Mouse (Mus musculus) liver, embryonic 13.5 days (tissue): ENCODE data around the gene Dcakd. TPM values are rescaled to one million over a fixed set of nuclear protein-coding genes. Genes with fewer than 3 reads are reported as not detected.
A peak's percentile ranks its signal among the peaks of the same experiment; 100 is the strongest.

ENCODE experiments used
- ATAC-seq: fragments of 200-750 bp; cut with Nextera tagmentation; 2 replicates; pipeline ENCODE4 v1.8.0; 2017; ENCODE audit warnings: low read depth, mild to moderate bottlenecking, moderate number of reproducible peaks, moderate library complexity
- DNase-seq: peaks from one replicate; pipeline ENCODE4 v3.0.0; 2022
- H3K27ac ChIP-seq: fragments of 300-500 bp; sonication (generic); 2 replicates; pipeline ENCODE4 v1.5.1; 2015; ENCODE audit warnings: moderate library complexity, mild to moderate bottlenecking, inconsistent platforms
- H3K27me3 ChIP-seq: fragments of 300-500 bp; sonication (generic); 2 replicates; pipeline ENCODE4 v1.6.1; 2015; ENCODE audit warnings: mild to moderate bottlenecking, inconsistent platforms
- H3K36me3 ChIP-seq: fragments of 300-500 bp; sonication (generic); 2 replicates; pipeline ENCODE4 v1.6.1; 2015; ENCODE audit warnings: mild to moderate bottlenecking, inconsistent platforms
- H3K4me1 ChIP-seq: fragments of 300-500 bp; sonication (generic); replicated peaks from 2 replicates; pipeline ENCODE4 v1.6.1; 2015; ENCODE audit warnings: inconsistent platforms
- H3K4me2 ChIP-seq: fragments of 300-500 bp; sonication (generic); 2 replicates; pipeline ENCODE4 v1.6.1; 2015; ENCODE audit warnings: inconsistent platforms, mild to moderate bottlenecking, moderate library complexity
- H3K4me3 ChIP-seq: fragments of 300-500 bp; sonication (generic); replicated peaks from 2 replicates; pipeline ENCODE4 v1.5.1; 2015; ENCODE audit warnings: mild to moderate bottlenecking, inconsistent platforms
- H3K9ac ChIP-seq: fragments of 300-500 bp; sonication (generic); 2 replicates; pipeline ENCODE4 v1.6.1; 2015; ENCODE audit warnings: mild to moderate bottlenecking, inconsistent platforms
- H3K9me3 ChIP-seq: fragments of 300-500 bp; sonication (generic); replicated peaks from 2 replicates; pipeline ENCODE4 v1.6.1; 2016; ENCODE audit warnings: inconsistent platforms
- WGBS: fragments of 180-500 bp; shearing (Covaris S2); methylation state at CpG from one replicate; pipeline ENCODE4 v1.1.7; 2015; ENCODE audit not compliant: insufficient replicate concordance; 5-methylcytosine and 5-hydroxymethylcytosine counted together
- polyA plus RNA-seq: library from polyadenylated mRNA; unstranded; fragments of >200 nt; fragmentation: Nextera tagmentation; extraction: Ambion mirVana; gene quantifications from 2 replicates; pipeline ENCODE4 v1.2.1, GENCODE M21; 2015

Gene Dcakd
- polyA plus RNA-seq, 1 experiment from 2014 or later: 29.9 TPM

DNA sequence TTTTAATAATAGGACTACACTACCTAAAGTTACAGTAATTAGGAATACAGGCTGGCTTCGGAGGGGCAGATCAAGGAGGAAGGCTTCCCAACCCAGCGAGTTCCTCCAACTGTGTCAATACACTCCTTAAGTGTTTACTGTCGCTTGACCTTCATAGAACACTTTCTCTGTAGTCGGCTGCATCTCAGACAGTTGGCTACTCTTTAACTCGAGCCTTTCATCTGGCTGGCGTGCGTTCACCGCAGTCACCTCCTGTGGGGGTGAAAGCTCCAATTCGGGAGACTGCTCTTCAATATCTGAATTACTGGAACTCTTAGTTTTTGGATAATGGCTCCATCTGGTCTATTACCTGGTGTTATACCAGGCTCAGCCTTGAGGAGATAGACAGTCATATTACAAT, 10.5 kb downstream of the Dcakd start:
- peaks cover 19% of the 10 kb centered on the region for H3K4me1 ChIP-seq
- H3K27ac ChIP-seq: peak overlapping the region; percentile 60
- no peaks in the 10 kb centered on the region for H3K9me3 ChIP-seq
- H3K36me3 ChIP-seq: peaks cover 27% of the 10 kb centered on the region
- DNase-seq (no peak), ATAC-seq (no peak)
- no peak overlapping the region for H3K4me3 ChIP-seq
- H3K4me2 ChIP-seq: peak overlapping the region; percentile 24; the same call in 1 of the 2 replicates
- WGBS: 52% methylated on average over 9 of the region's 9 CpGs
- H3K9ac ChIP-seq: no peak overlapping the region
- no peaks in the 10 kb centered on the region for H3K27me3 ChIP-seq

DNA sequence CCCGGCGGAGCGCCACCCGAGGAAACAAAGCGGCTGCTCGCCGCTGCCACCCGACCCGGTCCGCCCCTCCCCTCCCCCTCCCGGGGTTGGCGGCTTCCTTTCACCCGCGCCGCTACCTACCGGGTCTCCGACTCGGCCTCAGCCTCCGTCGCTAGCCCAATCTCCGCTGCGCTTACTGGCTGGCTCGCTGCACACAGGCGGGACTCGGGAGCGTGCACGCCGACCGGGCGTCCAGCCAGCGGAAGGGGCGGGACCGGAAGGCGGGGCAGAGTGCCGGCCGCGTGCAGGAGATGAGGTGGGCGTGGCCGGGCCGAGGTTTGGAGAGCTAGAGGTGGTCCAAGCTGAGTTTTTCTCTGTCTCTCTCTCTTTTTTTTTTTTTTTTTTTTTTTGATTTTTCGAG, 11.2 kb downstream of the Dcakd start:
- Histone ChIP-seq H3K9me3 (no peaks in the 10 kb centered on the region), H3K27me3 (no peaks in the 10 kb centered on the region), H3K4me3 (peak overlapping the region; percentile 75), H3K9ac (peak overlapping the region; percentile 87), H3K4me1 (peaks cover 19% of the 10 kb centered on the region), H3K36me3 (peaks cover 26% of the 10 kb centered on the region), H3K27ac (peak overlapping the region; percentile 82), H3K4me2 (peak overlapping the region; percentile 88)
- under 1% methylated on average over 40 of the region's 41 CpGs for WGBS
- DNase-seq: peak; percentile 97
- peak; percentile 99 for ATAC-seq

DNA sequence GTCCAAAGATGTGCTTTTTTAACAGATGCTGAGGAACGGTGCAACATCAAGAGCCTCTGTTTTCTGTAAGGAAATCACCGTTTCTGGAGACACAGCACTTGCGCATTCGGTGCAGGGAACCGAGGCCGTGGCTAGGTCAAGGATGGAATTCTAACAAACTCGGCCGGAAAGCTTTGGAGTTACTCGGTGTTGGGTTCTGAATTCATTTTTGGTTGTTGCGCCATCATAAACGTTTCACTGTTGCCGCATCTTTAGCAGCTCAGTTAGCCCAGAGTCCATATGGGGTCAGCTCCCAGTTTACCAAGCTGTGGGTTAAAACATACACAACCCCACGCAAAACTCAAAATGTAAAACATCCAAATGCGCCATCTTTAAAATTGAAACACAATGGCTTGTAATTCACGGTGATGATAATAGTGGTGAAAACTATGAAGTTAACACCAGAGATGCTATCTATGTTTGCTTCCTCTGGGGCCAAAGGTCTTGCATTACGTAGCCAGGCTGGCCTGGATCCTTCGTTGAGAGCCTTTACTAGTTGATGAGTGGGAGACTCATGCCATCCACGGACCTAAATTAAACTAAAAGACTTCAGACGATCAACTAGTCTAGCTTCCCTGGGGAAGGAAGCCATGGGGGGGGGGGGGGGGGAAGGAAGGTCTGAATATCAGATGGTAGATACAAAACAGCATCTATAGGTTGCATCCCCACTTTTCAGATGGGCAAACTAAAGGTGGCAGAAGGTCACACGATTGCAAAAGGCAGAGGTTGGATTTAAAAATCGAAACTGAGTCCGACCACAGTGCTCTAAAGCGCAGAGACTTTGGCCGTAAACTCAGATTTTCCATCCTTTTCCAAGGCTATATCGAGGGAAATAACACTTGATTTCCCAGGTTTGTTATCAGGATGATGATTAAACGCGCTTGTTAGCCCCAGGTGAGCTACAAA, 12.0 kb downstream of the Dcakd start:
- Histone ChIP-seq H3K4me1 (peaks cover 22% of the 10 kb centered on the region), H3K36me3 (peaks cover 23% of the 10 kb centered on the region), H3K9ac (peak overlapping the region; percentile 87), H3K27ac (peak overlapping the region; percentile 82), H3K9me3 (no peaks in the 10 kb centered on the region), H3K4me3 (peak overlapping the region; percentile 75), H3K4me2 (peak overlapping the region; percentile 88), H3K27me3 (no peaks in the 10 kb centered on the region)
- 40% methylated on average over 27 of the region's 27 CpGs for WGBS
- ATAC-seq (no peak), DNase-seq (no peak)

DNA sequence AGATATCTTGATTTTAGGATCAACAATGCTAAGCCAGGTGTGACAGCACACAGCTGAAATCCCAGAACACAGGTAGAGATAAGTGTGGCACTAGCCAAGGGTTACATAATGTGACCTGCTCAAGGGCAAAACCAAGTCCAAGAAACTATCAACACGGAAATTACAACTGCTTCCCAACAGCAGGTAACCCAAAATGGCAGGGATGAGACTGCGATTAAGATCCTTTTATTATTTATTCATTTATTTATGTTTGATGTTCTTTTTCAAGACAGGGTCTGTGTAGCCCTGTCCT, 17.0 kb downstream of the Dcakd start:
- peaks cover 40% of the 10 kb centered on the region for H3K4me1 ChIP-seq
- H3K4me3 ChIP-seq: no peak overlapping the region
- H3K9me3 ChIP-seq: no peaks in the 10 kb centered on the region
- no peak overlapping the region for H3K9ac ChIP-seq
- peaks cover 10% of the 10 kb centered on the region for H3K36me3 ChIP-seq
- DNase-seq: no peak
- no peak overlapping the region for H3K4me2 ChIP-seq
- 0 out of 2 replicates have a peak overlapping the region, but pooled peaks have one; percentile 1 for H3K27ac ChIP-seq
- no peaks in the 10 kb centered on the region for H3K27me3 ChIP-seq
- ATAC-seq: no peak
- 70% methylated on average over 2 of the region's 2 CpGs for WGBS

DNA sequence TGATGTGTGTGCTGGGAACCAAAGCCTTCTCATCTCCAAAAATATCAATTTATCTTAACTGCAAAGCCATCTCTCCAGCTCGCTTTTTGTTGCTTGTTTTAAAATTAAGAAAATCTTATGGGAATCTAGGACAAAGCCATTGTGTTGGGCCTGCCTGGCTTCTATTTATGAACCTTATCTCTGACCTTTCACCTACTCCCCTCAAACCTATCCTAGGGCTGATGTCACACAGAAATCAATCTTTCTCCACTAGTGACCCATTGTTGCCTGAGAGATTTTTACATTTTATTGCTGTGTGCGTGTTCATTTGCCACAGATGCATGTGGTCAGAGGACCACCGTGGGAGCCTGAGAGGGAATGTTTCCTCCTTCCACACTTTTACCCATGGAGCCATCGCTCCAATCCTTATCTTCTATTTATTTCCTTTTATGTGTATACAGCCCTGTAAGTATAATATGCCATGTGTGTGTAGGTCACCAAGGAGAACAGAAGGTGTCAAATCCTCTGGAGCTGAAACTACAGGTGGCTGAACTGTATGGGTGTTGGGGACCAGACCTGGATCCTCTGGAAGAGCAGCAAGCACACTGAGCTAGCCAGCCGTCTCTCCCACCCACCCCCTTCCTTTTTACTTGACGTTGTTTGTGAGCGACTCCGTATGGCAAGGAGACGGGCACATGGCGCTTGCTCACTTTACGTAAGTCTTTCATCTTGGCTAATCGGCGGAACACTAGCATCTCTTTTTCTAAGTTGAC, 17.5 kb downstream of the Dcakd start:
- Histone ChIP-seq H3K36me3 (peaks cover 10% of the 10 kb centered on the region), H3K27ac (no peak overlapping the region), H3K9me3 (no peaks in the 10 kb centered on the region), H3K9ac (no peak overlapping the region), H3K27me3 (no peaks in the 10 kb centered on the region), H3K4me1 (peaks cover 40% of the 10 kb centered on the region), H3K4me3 (no peak overlapping the region), H3K4me2 (no peak overlapping the region)
- ATAC-seq (no peak), DNase-seq (no peak)
- 71% methylated on average over 13 of the region's 13 CpGs for WGBS

GRCm38 (mm10) chr11:103009208-103009607, 18.9 kb downstream of the Dcakd start:
- Histone ChIP-seq H3K4me3 (no peak overlapping the region), H3K36me3 (peaks cover 10% of the 10 kb centered on the region), H3K4me2 (no peak overlapping the region), H3K9me3 (no peaks in the 10 kb centered on the region), H3K27me3 (no peaks in the 10 kb centered on the region), H3K4me1 (peaks cover 41% of the 10 kb centered on the region), H3K9ac (no peak overlapping the region), H3K27ac (no peak overlapping the region)
- DNase-seq: peak; percentile 21
- WGBS: 86% methylated on average over 8 of the region's 8 CpGs
- ATAC-seq: no peak

DNA sequence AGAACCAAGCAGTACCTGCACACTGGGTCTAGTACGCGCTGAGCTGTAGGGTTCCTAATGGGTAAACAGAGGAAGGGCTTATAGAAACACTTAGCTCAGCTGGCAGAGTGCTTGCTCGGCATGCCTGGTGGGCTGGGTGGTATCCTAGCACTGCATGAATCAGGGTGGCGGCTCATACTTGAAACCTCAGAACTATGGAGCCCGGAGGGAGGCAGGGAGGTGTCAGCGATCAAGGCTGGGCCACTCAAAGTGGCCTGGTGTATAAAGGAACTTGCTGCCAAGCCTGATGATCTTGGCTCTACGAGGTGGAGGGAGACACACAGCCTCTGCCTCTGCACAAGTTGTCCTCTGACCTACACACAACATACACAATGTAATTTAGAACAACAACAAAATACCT, 19.6 kb downstream of the Dcakd start:
- no peaks in the 10 kb centered on the region for H3K9me3 ChIP-seq
- ATAC-seq: no peak; the same call in 1 of the 2 replicates
- peaks cover 42% of the 10 kb centered on the region for H3K4me1 ChIP-seq
- H3K36me3 ChIP-seq: peaks cover 10% of the 10 kb centered on the region
- no peak overlapping the region for H3K27ac ChIP-seq
- H3K4me2 ChIP-seq: no peak overlapping the region
- no peak for DNase-seq
- no peak overlapping the region for H3K9ac ChIP-seq
- no peak overlapping the region for H3K4me3 ChIP-seq
- H3K27me3 ChIP-seq: no peaks in the 10 kb centered on the region
- 77% methylated on average over 7 of the region's 7 CpGs for WGBS

- Histone ChIP-seq H3K27ac (no peak overlapping the region; the same call in 1 of the 2 replicates), H3K9ac (no peak overlapping the region), H3K4me1 (peaks cover 45% of the 10 kb centered on the region), H3K9me3 (no peaks in the 10 kb centered on the region), H3K4me2 (no peak overlapping the region), H3K4me3 (no peak overlapping the region), H3K27me3 (no peaks in the 10 kb centered on the region), H3K36me3 (no peaks in the 10 kb centered on the region; the same call in 1 of the 2 replicates)
- ATAC-seq: no peak
- WGBS: 51% methylated on average over 6 of the region's 6 CpGs
- DNase-seq: no peak
These were observed 21.2 kb downstream of the Dcakd start for GRCm38 (mm10) chr11:103007001-103007340.

GRCm38 (mm10) chr11:103006286-103007000, 21.7 kb downstream of the Dcakd start:
- no peaks in the 10 kb centered on the region for H3K9me3 ChIP-seq
- H3K4me2 ChIP-seq: peak overlapping the region; percentile 23; the same call in 1 of the 2 replicates
- 64% methylated on average over 7 of the region's 7 CpGs for WGBS
- no peak overlapping the region for H3K4me3 ChIP-seq
- ATAC-seq: peak; percentile 45; the same call in 1 of the 2 replicates
- peaks cover 44% of the 10 kb centered on the region for H3K4me1 ChIP-seq
- DNase-seq: no peak
- no peak overlapping the region for H3K9ac ChIP-seq
- peak overlapping the region; percentile 65 for H3K27ac ChIP-seq
- H3K36me3 ChIP-seq: no peaks in the 10 kb centered on the region
- H3K27me3 ChIP-seq: no peaks in the 10 kb centered on the region

GRCm38 (mm10) chr11:103005254-103005981, 22.7 kb downstream of the Dcakd start:
- H3K4me1 ChIP-seq: peaks cover 42% of the 10 kb centered on the region
- H3K4me3 ChIP-seq: no peak overlapping the region
- no peak for ATAC-seq
- no peak overlapping the region for H3K9ac ChIP-seq
- 0 out of 2 replicates have a peak overlapping the region, but pooled peaks have one; percentile 2 for H3K27ac ChIP-seq
- no peaks in the 10 kb centered on the region for H3K9me3 ChIP-seq
- H3K4me2 ChIP-seq: no peak overlapping the region
- H3K27me3 ChIP-seq: no peaks in the 10 kb centered on the region
- H3K36me3 ChIP-seq: no peaks in the 10 kb centered on the region
- DNase-seq: no peak
- WGBS: 63% methylated on average over 11 of the region's 11 CpGs
